Mouse (Mus musculus) stomach, postnatal 0 days (tissue): ENCODE results near the gene Rcor2. TPM values are rescaled to one million over a fixed set of nuclear protein-coding genes. Genes with fewer than 3 reads are reported as not detected.

Source experiments
- ATAC-seq: fragments of 200-750 bp; cut with Nextera tagmentation; 2 replicates; pipeline ENCODE4 v1.8.0; 2017; ENCODE audit not compliant: low FRiP score, low TSS enrichment
- DNase-seq: peaks from one replicate; pipeline ENCODE4 v3.0.0-alpha.2; 2016; ENCODE audit warnings: low spot score
- H3K27ac ChIP-seq: fragments of 300-500 bp; sonication (generic); replicated peaks from 2 replicates; pipeline ENCODE4 v1.5.1; 2014; ENCODE audit warnings: mild to moderate bottlenecking, control low read depth
- H3K27me3 ChIP-seq: fragments of 300-500 bp; sonication (generic); 2 replicates; pipeline ENCODE4 v1.6.1; 2014; ENCODE audit warnings: low read length; ENCODE audit not compliant: control insufficient read depth, insufficient read depth
- H3K36me3 ChIP-seq: fragments of 300-500 bp; sonication (generic); 2 replicates; pipeline ENCODE4 v1.6.1; 2014; ENCODE audit warnings: low read length, mixed read lengths; ENCODE audit not compliant: control insufficient read depth, insufficient read depth
- H3K4me1 ChIP-seq: fragments of 300-500 bp; sonication (generic); replicated peaks from 2 replicates; pipeline ENCODE4 v1.6.1; 2014; ENCODE audit warnings: antibody characterized with exemption; ENCODE audit not compliant: control insufficient read depth, insufficient read depth
- H3K4me2 ChIP-seq: fragments of 300-500 bp; sonication (generic); replicated peaks from 2 replicates; pipeline ENCODE4 v1.6.1; 2014; ENCODE audit warnings: low read depth, mild to moderate bottlenecking, control low read depth, moderate library complexity
- H3K4me3 ChIP-seq: fragments of 300-500 bp; sonication (generic); 2 replicates; pipeline ENCODE4 v1.5.1; 2014; ENCODE audit warnings: low read depth, low read length, control low read depth
- H3K9ac ChIP-seq: fragments of 300-500 bp; sonication (generic); 2 replicates; pipeline ENCODE4 v1.6.1; 2014; ENCODE audit warnings: mild to moderate bottlenecking, low read length, control low read depth, mixed read lengths
- H3K9me3 ChIP-seq: fragments of 300-500 bp; sonication (generic); 2 replicates; pipeline ENCODE4 v1.6.1; 2016; ENCODE audit warnings: low read length; ENCODE audit not compliant: control insufficient read depth
- CTCF ChIP-seq: IDR thresholded peaks from 2 replicates; pipeline ENCODE4 v1.5.1; 2016; ENCODE audit warnings: antibody characterized with exemption, low read depth, mild to moderate bottlenecking, moderate library complexity
- EP300 ChIP-seq: optimal IDR thresholded peaks from 2 replicates; pipeline ENCODE3; 2016; ENCODE audit warnings: antibody characterized with exemption
- WGBS: fragments of 180-500 bp; shearing (Covaris S2); extraction: QIAGEN DNeasy Blood & Tissue Kit; methylation state at CpG from one replicate; pipeline ENCODE4 v1.1.7; 2014; 5-methylcytosine and 5-hydroxymethylcytosine counted together
- polyA plus RNA-seq: library from polyadenylated mRNA; unstranded; fragments of >200 nt; fragmentation: Nextera tagmentation; extraction: Ambion mirVana; gene quantifications from 2 replicates; pipeline ENCODE4 v1.2.1, GENCODE M21; 2015

Gene Rcor2
- polyA plus RNA-seq, 1 experiment from 2014 or later, result 2.4 TPM

- no peaks in the 10 kb centered on the region for H3K27me3 ChIP-seq
- H3K36me3 ChIP-seq, result no peaks in the 10 kb centered on the region; the same call in 1 of the 2 replicates
- no peak for DNase-seq
- peak overlapping the region; percentile 74; the same call in 1 of the 2 replicates for H3K4me3 ChIP-seq
- WGBS, result 72% methylated on average over 3 of the region's 3 CpGs
- no peak for TF ChIP-seq CTCF
- H3K9ac ChIP-seq, result peak overlapping the region; percentile 3; the same call in 1 of the 2 replicates
- peak overlapping the region; percentile 97 for H3K4me2 ChIP-seq
- H3K27ac ChIP-seq, result no peak overlapping the region
- no peak for ATAC-seq
- H3K4me1 ChIP-seq, result peaks cover 5% of the 10 kb centered on the region
- no peaks in the 10 kb centered on the region for H3K9me3 ChIP-seq
These were observed 27.6 kb upstream of the Rcor2 start for GRCm38 (mm10) chr19:7239574-7239973.

- Histone ChIP-seq H3K9ac (peak overlapping the region; percentile 78), H3K4me3 (peak overlapping the region; percentile 74), H3K4me2 (peak overlapping the region; percentile 97), H3K27ac (peak overlapping the region; percentile 82; the same call in 1 of the 2 replicates), H3K27me3 (no peaks in the 10 kb centered on the region), H3K4me1 (peaks cover 5% of the 10 kb centered on the region), H3K9me3 (no peaks in the 10 kb centered on the region), H3K36me3 (no peaks in the 10 kb centered on the region)
- no peak for DNase-seq
- under 1% methylated on average over 13 of the region's 13 CpGs for WGBS
- TF ChIP-seq CTCF (no peak), EP300 (no peak)
- 0 out of 2 replicates have a peak, but pooled peaks have one; percentile 1 for ATAC-seq
These were observed 26.8 kb upstream of the Rcor2 start for GRCm38 (mm10) chr19:7240291-7240690.

- H3K9ac ChIP-seq, result peak within 1 kb of the TSS; percentile 78
- WGBS, result under 1% methylated on average over 72 of the region's 80 CpGs
- TF ChIP-seq EP300 (no peak), CTCF (no peak; the same call in 1 of the 2 replicates)
- ATAC-seq (peak; percentile 96), DNase-seq (peak; percentile 93)
- no peaks in the 10 kb centered on the region for H3K27me3 ChIP-seq
- peak within 1 kb of the TSS; percentile 74 for H3K4me3 ChIP-seq
- no peaks in the 10 kb centered on the region for H3K36me3 ChIP-seq
- H3K4me2 ChIP-seq, result peak within 1 kb of the TSS; percentile 97
- peaks cover 5% of the 10 kb centered on the region for H3K4me1 ChIP-seq
- peak within 1 kb of the TSS; percentile 82 for H3K27ac ChIP-seq
- no peaks in the 10 kb centered on the region for H3K9me3 ChIP-seq
These were observed 26.1 kb upstream of the Rcor2 start, which contains the start of gene Naa40 for GRCm38 (mm10) chr19:7240782-7241690. Gene Naa40 (minus strand): TSS chr19:7241183.

- Histone ChIP-seq H3K4me1 (no peaks in the 10 kb centered on the region), H3K27ac (no peak overlapping the region), H3K4me3 (no peak overlapping the region), H3K27me3 (no peaks in the 10 kb centered on the region), H3K4me2 (no peak overlapping the region), H3K9ac (no peak overlapping the region), H3K36me3 (no peaks in the 10 kb centered on the region), H3K9me3 (no peaks in the 10 kb centered on the region)
- WGBS, result 62% methylated on average over 3 of the region's 3 CpGs
- TF ChIP-seq CTCF (no peak), EP300 (no peak)
- peak; percentile 87 for ATAC-seq
- DNase-seq, result peak; percentile 69
These were observed 21.1 kb upstream of the Rcor2 start for GRCm38 (mm10) chr19:7246021-7246420.

- no peaks in the 10 kb centered on the region for H3K27me3 ChIP-seq
- H3K9ac ChIP-seq, result no peak overlapping the region
- no peaks in the 10 kb centered on the region for H3K9me3 ChIP-seq
- H3K4me2 ChIP-seq, result no peak overlapping the region
- WGBS, result 68% methylated on average over 5 of the region's 5 CpGs
- H3K36me3 ChIP-seq, result no peaks in the 10 kb centered on the region
- TF ChIP-seq EP300 (no peak), CTCF (no peak)
- DNase-seq (no peak), ATAC-seq (0 out of 2 replicates have a peak, but pooled peaks have one; percentile 43)
- no peak overlapping the region for H3K27ac ChIP-seq
- H3K4me3 ChIP-seq, result no peak overlapping the region
- no peaks in the 10 kb centered on the region for H3K4me1 ChIP-seq
These were observed 9.2 kb upstream of the Rcor2 start for GRCm38 (mm10) chr19:7257881-7258280.

GRCm38 (mm10) chr19:7261476-7261875 lies 5.6 kb upstream of the Rcor2 start:
- ATAC-seq (no peak), DNase-seq (no peak)
- Histone ChIP-seq H3K4me3 (no peak overlapping the region), H3K4me1 (peaks cover 9% of the 10 kb centered on the region; the same call in 1 of the 2 replicates), H3K27ac (no peak overlapping the region), H3K9ac (no peak overlapping the region), H3K9me3 (no peaks in the 10 kb centered on the region), H3K4me2 (no peak overlapping the region), H3K36me3 (no peaks in the 10 kb centered on the region), H3K27me3 (no peaks in the 10 kb centered on the region)
- TF ChIP-seq EP300 (no peak), CTCF (no peak)
- WGBS, result 92% methylated on average over 1 of the region's 1 CpGs
